In genomic region chr1:34517297-34517696, GRCm38 (mm10) we compare ENCODE assay signal across 24 mouse cellular contexts. TPM values are rescaled to one million over a fixed set of nuclear protein-coding genes. Genes with fewer than 3 reads are reported as not detected.
DNase-seq lines count a peak whose midpoint lies in the region; ATAC-seq and TF ChIP-seq lines count a peak whose summit lies in the region.
"Not testable (repeated sequence)": the region's sequence is repeated elsewhere in the genome, so short reads cannot be mapped to it uniquely, and the experiment has no call there.
"Had no signal": no experiment of that assay in that cellular context is flagged by ENCODE, and none has a peak within 500 bp of the region (broad histone marks: within the 10 kb centered on the region; RNA-seq: fewer than 3 reads in every experiment).

No protein-coding gene starts in this region.

- not testable (repeated sequence) for TF ChIP-seq CTCF in G1E (IDR thresholded peaks at IDR 0.05; ENCODE audit: low read depth, low read length)

- peaks cover 22% of the 10 kb centered on the region for H3K4me1 ChIP-seq in G1E (ENCODE audit: insufficient read depth, low read depth, low read length)

- H3K4me3 ChIP-seq in G1E (ENCODE audit: low read depth, low read length), result not testable (repeated sequence)

- peaks cover 19% of the 10 kb centered on the region for H3K27me3 ChIP-seq in G1E (ENCODE audit: insufficient read depth, low read length)

- H3K9me3 ChIP-seq in G1E (replicated peaks), result not testable (repeated sequence)

- ATAC-seq in G1E (ENCODE audit: extremely low read depth, insufficient number of reproducible peaks, low FRiP score, poor library complexity, severe bottlenecking), result peak; percentile 82
- ATAC-seq in common myeloid progenitor, adult 5-6 weeks (replicated peaks; ENCODE audit: low read depth, poor library complexity, severe bottlenecking), result peak; percentile 43
- peak; percentile 20; the same call in 1 of the 2 replicates for ATAC-seq in granulocyte monocyte progenitor cell, adult 5-6 weeks (replicated peaks; ENCODE audit: poor library complexity, severe bottlenecking)
- peak; percentile 52 to 72 for ATAC-seq in hematopoietic stem cell, adult 5-6 weeks (replicated peaks in 1 of 2; ENCODE audit: insufficient read depth in 1 of 2, low FRiP score in 2 of 2, low TSS enrichment in 1 of 2, low read depth in 1 of 2, poor library complexity in 2 of 2, severe bottlenecking in 2 of 2)
- ATAC-seq in megakaryocyte progenitor cell, adult 5-6 weeks (replicated peaks; ENCODE audit: poor library complexity), result peak; percentile 21; the same call in 1 of the 2 replicates
- peak; percentile 51; the same call in 1 of the 2 replicates for ATAC-seq in megakaryocyte-erythroid progenitor cell, adult 5-6 weeks (replicated peaks; ENCODE audit: low FRiP score, low TSS enrichment, poor library complexity, severe bottlenecking)

- H3K36me3 ChIP-seq in G1E (replicated peaks), result not testable (repeated sequence)

- not testable (repeated sequence) for DNase-seq in G1E (ENCODE audit: low spot score)
- peak; percentile 50 for DNase-seq in heart, adult 11 months

RNA-seq across cellular contexts. Expression of gene Cfc1, which starts 18.2 kb away (rescaled TPM):
- total RNA-seq in G1E (2014; fragmentation: Nextera tagmentation), result not detected in 2 replicates
- total RNA-seq in G1E (2017), result 0.11 and 0.12 TPM in 2 replicates
- not detected in 2 replicates for polyA plus RNA-seq in G1E (2012)
- total RNA-seq in common myeloid progenitor, adult 5-6 weeks (2017), result not detected in 2 replicates
- total RNA-seq in granulocyte monocyte progenitor cell, adult 5-6 weeks (2014; fragmentation: Nextera tagmentation), result not detected in 2 replicates
- total RNA-seq in granulocyte monocyte progenitor cell, adult 5-6 weeks (2017), result not detected in 2 replicates
- total RNA-seq in hematopoietic stem cell, adult 5-6 weeks (2017), result 0.40 and 1.9 TPM in 2 replicates
- 0.17 TPM in 1 of 2 replicates, not detected in the other for total RNA-seq in megakaryocyte progenitor cell, adult 5-6 weeks (2015)
- not detected in 2 replicates for total RNA-seq in megakaryocyte progenitor cell, adult 5-6 weeks (2017)
- total RNA-seq in megakaryocyte-erythroid progenitor cell, adult 5-6 weeks (2014; fragmentation: Nextera tagmentation), result not detected in 2 replicates
- total RNA-seq in megakaryocyte-erythroid progenitor cell, adult 5-6 weeks (2017), result not detected in 2 replicates
- total RNA-seq: adrenal gland, adult 18-20 months; adrenal gland, adult 2 months; adrenal gland, adult 8-10 months; adrenal gland, postnatal 10 days; adrenal gland, postnatal 14 days; adrenal gland, postnatal 25 days; adrenal gland, postnatal 36 days; adrenal gland, postnatal 4 days; CH12.LX; MEL had no signal
- polyA plus RNA-seq: activated CD4-positive, CD25-positive, alpha-beta regulatory T cell, adult 4 months; adrenal gland, adult 2 months; C2C12; Patski had no signal

RNA-seq across cellular contexts. Expression of gene Prss39, which starts 19.1 kb away (rescaled TPM):
- total RNA-seq in G1E (2014; fragmentation: Nextera tagmentation) (not detected in 2 replicates), G1E (2017) (0.22 TPM in 1 of 2 replicates, not detected in the other)
- not detected in 2 replicates for polyA plus RNA-seq in G1E (2012)
- total RNA-seq in common myeloid progenitor, adult 5-6 weeks (2017), result not detected in 2 replicates
- total RNA-seq in granulocyte monocyte progenitor cell, adult 5-6 weeks (2014; fragmentation: Nextera tagmentation), result 1.2 TPM in 1 of 2 replicates, not detected in the other
- total RNA-seq in granulocyte monocyte progenitor cell, adult 5-6 weeks (2017), result not detected in 2 replicates
- total RNA-seq in hematopoietic stem cell, adult 5-6 weeks (2017), result 0.40 TPM in 1 of 2 replicates, not detected in the other
- 0.29 TPM in 1 of 2 replicates, not detected in the other for total RNA-seq in megakaryocyte progenitor cell, adult 5-6 weeks (2015)
- not detected in 2 replicates for total RNA-seq in megakaryocyte progenitor cell, adult 5-6 weeks (2017)
- not detected in 2 replicates for total RNA-seq in megakaryocyte-erythroid progenitor cell, adult 5-6 weeks (2014; fragmentation: Nextera tagmentation)
- total RNA-seq in megakaryocyte-erythroid progenitor cell, adult 5-6 weeks (2017), result 1.2 TPM in 1 of 2 replicates, not detected in the other
- total RNA-seq: adrenal gland, adult 18-20 months; adrenal gland, adult 2 months; adrenal gland, adult 8-10 months; adrenal gland, postnatal 10 days; adrenal gland, postnatal 14 days; adrenal gland, postnatal 25 days; adrenal gland, postnatal 36 days; adrenal gland, postnatal 4 days; CH12.LX; ES-E14; MEL had no signal
- polyA plus RNA-seq: adrenal gland, adult 2 months; brain, embryonic 14.5 days; C2C12; CD4-positive, CD25-positive, alpha-beta regulatory T cell, adult 4 months; cerebellum, adult 2 months; Patski had no signal

RNA-seq across cellular contexts. Expression of gene Prss40, which starts 43.4 kb away (rescaled TPM):
- total RNA-seq in G1E (2014; fragmentation: Nextera tagmentation) (not detected in 2 replicates), G1E (2017) (0.17 and 0.33 TPM in 2 replicates)
- not detected in 2 replicates for polyA plus RNA-seq in G1E (2012)
- total RNA-seq in common myeloid progenitor, adult 5-6 weeks (2017), result not detected in 2 replicates
- not detected in 2 replicates for total RNA-seq in granulocyte monocyte progenitor cell, adult 5-6 weeks (2014; fragmentation: Nextera tagmentation)
- not detected in 2 replicates for total RNA-seq in granulocyte monocyte progenitor cell, adult 5-6 weeks (2017)
- total RNA-seq in hematopoietic stem cell, adult 5-6 weeks (2017), result not detected in 2 replicates
- total RNA-seq in megakaryocyte progenitor cell, adult 5-6 weeks (2015), result not detected in 2 replicates
- total RNA-seq in megakaryocyte progenitor cell, adult 5-6 weeks (2017), result not detected in 2 replicates
- total RNA-seq in megakaryocyte-erythroid progenitor cell, adult 5-6 weeks (2014; fragmentation: Nextera tagmentation), result not detected in 2 replicates
- not detected in 2 replicates for total RNA-seq in megakaryocyte-erythroid progenitor cell, adult 5-6 weeks (2017)
- total RNA-seq: adrenal gland, adult 18-20 months; adrenal gland, adult 2 months; adrenal gland, adult 8-10 months; adrenal gland, postnatal 10 days; adrenal gland, postnatal 14 days; adrenal gland, postnatal 25 days; adrenal gland, postnatal 36 days; adrenal gland, postnatal 4 days; CH12.LX; ES-E14; MEL had no signal
- polyA plus RNA-seq: adrenal gland, adult 2 months; brain, embryonic 14.5 days; C2C12; CD4-positive, CD25-positive, alpha-beta regulatory T cell, adult 4 months; cerebellum, adult 2 months; Patski had no signal

RNA-seq across cellular contexts. Expression of gene Ptpn18, which starts 57.7 kb away (rescaled TPM):
- total RNA-seq in G1E (2014; fragmentation: Nextera tagmentation), result 47.9 and 57.9 TPM in 2 replicates
- total RNA-seq in G1E (2017), result 104 and 190 TPM in 2 replicates
- polyA plus RNA-seq in G1E (2012), result 117 and 173 TPM in 2 replicates
- 299 and 432 TPM in 2 replicates for total RNA-seq in common myeloid progenitor, adult 5-6 weeks (2017)
- 46.9 and 56.7 TPM in 2 replicates for total RNA-seq in granulocyte monocyte progenitor cell, adult 5-6 weeks (2014; fragmentation: Nextera tagmentation)
- total RNA-seq in granulocyte monocyte progenitor cell, adult 5-6 weeks (2017), result 292 and 344 TPM in 2 replicates
- total RNA-seq in hematopoietic stem cell, adult 5-6 weeks (2017), result 186 and 621 TPM in 2 replicates
- 51.7 and 55.5 TPM in 2 replicates for total RNA-seq in megakaryocyte progenitor cell, adult 5-6 weeks (2015)
- 287 and 316 TPM in 2 replicates for total RNA-seq in megakaryocyte progenitor cell, adult 5-6 weeks (2017)
- 12.5 and 40.1 TPM in 2 replicates for total RNA-seq in megakaryocyte-erythroid progenitor cell, adult 5-6 weeks (2014; fragmentation: Nextera tagmentation)
- 27.3 and 67.9 TPM in 2 replicates for total RNA-seq in megakaryocyte-erythroid progenitor cell, adult 5-6 weeks (2017)
- polyA plus RNA-seq: C2C12 had no signal

Comparison
In these comparisons a context has a peak if more than half of its experiments do, and no peak if none do; other contexts are left out.
1. ATAC-seq: peak in every context shown above with its lines; median percentile 82 in G1E; 62 in hematopoietic stem cell, adult 5-6 weeks; 51 in megakaryocyte-erythroid progenitor cell, adult 5-6 weeks; 43 in common myeloid progenitor, adult 5-6 weeks; 21 in megakaryocyte progenitor cell, adult 5-6 weeks; 20 in granulocyte monocyte progenitor cell, adult 5-6 weeks.